Mouse (Mus musculus) G1E-ER4 (cell line): ENCODE measurements around the gene Hira. TPM values are rescaled to one million over a fixed set of nuclear protein-coding genes. Genes with fewer than 3 reads are reported as not detected.

Source experiments
- GATA1 ChIP-seq: IDR thresholded peaks from one replicate; pipeline ENCODE4 v1.8.0; 2012; ENCODE audit warnings: low read length, inconsistent platforms
- polyA plus RNA-seq: library from polyadenylated mRNA; stranded (reverse); fragments of >175 nt; gene quantifications from 2 replicates; pipeline ENCODE4 v1.2.3, GENCODE M21; 2012

The Hira gene
- 23.0 and 31.1 TPM in 2 replicates for polyA plus RNA-seq

DNA sequence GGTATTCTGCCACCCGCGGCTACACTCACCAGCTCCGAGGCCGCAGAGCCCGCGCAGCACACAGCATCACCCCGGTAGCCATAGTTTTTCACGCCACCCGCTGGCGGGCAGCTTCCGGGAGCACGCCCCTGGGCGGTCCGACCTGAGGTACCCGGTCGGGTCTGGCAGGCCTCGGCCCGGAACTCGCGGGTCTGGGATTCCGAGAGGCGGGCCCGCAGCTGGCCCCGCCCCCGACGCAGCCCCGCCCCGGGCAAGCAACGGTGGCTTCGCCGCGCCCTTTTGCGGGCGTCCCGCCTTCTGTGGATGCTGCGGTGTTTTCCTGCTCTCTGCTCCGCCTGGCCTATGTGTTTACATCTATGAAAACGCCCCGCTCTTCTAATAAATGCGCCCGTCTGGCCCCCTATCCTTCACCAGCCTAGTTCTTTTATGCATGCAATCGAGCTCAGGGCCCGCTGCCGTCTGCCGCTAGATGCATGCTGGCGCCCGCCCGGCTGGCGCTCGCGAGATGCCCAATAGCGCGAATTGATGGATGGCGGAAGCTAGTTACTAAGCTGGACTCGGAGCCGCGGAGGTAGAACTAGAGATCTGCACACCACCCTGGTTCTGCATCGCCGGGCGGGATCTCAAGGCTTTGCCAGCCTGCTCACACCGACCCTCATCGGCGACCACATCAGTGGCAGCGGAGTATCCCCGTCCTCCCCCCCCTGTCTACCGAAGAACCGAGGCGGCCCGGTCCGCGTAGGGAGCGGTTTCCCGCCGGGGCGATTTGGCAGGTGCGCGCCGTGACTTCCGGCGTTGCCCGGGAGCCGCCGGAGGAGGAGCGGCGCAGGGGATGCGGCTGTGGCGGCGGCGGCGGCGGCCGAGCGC, at the start of gene Hira, which contains the start of gene Mrpl40:
TSS of gene Hira (plus strand) at position 596 of the 867 bp plus-strand sequence.
TSS of gene Mrpl40 (minus strand) at position 421 of the 867 bp plus-strand sequence.
- no peak for TF ChIP-seq GATA1

DNA sequence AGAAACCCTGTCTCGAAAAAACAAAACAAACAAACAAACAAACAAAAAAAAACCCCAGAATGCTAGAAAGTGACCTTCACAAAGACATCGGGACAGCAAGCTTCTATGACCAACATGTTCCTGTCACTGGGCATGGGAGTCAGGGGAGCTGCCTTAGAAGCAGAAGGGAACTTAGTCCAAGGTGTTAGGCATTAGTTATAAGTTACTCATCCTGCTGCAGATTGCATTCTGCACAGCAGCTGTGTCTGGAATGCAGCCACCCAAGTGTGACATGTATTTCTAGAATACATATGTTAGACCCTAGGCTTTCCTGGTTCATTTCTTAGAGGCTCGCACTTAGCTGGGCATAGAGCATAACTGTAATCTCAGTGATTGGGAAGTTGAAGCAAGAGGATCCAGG, 48.2 kb upstream of the Hira start:
- no peak for TF ChIP-seq GATA1

DNA sequence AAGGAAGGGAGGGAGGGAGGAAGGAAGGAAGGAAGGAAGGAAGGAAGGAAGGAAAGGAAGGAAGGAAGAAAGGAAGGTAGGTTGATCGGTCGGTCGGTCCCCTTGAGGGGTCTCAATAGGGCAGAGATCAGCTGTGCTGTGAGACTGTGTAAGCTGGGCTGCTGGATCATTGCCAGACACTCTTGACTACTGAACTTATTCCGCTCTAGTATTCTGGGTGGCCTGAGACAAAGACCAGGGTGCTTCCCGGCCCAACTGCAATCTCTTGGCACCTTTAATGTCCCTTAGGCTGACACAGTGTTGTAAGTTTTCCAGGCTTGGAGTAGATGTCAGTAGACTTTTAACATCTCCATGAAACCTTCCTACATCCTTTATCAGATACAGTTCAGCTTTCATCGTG, 47.7 kb upstream of the Hira start:
- no peak for TF ChIP-seq GATA1

DNA sequence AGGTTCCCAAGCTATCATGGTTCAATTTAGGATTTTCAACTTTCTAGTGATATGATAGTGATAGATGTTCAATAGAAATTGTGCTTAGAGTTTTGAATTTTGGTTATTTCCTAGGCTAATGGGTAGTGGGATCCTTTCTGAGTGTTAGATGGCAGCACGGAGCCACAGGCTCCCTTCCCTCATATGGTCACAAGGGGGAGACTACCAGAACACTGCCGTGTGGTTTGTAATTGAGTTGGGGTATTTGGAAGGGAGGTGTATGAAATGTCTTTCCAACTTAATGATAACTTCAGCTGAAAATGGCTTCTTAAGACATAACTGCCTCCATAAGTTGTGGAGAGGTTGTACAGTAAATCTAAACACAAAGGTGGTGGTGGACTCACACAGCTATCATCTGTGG, 43.4 kb upstream of the Hira start:
- TF ChIP-seq GATA1 = no peak

DNA sequence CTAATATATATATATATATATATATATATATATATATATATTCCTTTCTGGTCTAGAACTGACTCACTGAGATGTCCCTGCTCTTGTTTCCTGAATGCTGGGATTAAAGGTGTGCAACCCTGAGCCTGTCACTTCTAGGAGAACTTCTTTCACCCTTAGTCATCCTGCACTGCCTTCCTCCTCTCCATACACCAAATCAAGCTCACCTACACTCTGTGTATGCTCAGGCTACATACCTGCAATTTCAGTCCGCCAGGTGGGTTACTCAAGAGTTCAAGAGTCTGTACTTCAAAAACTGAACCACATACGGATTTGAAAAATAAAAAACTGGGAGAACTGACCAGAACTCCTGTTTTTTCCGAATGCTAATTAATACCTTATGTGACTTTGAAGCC, 40.8 kb upstream of the Hira start:
- TF ChIP-seq GATA1 = no peak

DNA sequence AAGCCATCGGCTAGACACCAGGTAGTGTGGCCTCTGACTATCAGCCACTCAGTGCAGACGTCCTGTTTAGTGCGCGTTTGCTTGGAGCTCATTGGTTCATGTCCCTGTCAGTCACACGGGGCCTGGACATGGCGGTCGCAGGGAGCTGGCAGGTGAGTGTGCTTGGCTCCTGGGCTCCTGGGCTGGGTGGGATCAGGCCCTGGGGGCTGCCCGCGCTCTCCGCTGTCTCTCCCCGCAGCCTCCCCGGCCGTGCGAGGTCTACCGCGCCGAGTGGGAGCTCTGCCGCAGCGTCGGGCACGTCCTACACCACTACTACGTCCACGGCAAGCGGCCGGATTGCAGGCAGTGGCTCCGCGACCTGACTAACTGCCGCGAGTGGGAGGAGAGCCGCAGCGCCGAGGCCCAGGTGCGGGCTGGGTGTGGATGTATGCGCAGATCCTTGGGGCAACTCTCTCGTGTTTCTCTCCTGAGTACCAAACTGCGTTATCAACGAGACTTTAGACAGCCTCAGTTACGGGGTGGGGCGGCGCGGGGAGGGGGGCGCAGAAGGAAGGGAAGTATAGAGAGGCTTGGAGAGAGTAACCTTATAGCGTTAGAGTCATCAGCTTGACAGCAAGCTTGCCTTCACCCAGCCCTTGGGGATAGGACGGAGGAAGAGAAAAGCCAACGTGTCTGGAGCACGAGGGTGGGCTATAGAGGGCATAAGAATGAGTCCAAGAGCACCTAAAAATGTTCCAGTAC, 40.2 kb upstream of the Hira start, which contains the start of the genes 2510002D24Rik and Gm28539:
TSS of gene 2510002D24Rik (plus strand) at position 111 of the 741 bp plus-strand sequence.
TSS of gene Gm28539 (plus strand) at position 117 of the 741 bp plus-strand sequence.
- no peak for TF ChIP-seq GATA1

DNA sequence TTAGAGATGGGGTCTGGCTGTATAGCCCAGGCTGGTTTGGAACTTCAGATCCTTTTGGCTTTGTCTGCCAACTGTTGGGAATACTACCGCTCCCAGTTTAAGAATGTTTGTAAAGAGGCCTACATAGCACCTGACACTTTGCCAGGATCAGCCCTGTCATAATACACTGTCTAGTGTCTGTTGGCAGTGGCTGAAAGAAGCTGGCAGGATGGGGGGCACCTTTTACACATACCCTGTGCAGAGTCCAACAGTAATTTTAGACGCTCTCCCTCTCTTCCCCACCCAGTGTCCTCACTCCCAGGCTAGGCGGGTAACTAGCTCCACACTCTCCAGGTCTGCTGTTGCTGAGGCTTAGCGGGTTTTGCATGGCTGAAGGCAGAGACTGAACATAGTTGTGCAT, 38.5 kb upstream of the Hira start:
- no peak for TF ChIP-seq GATA1

DNA sequence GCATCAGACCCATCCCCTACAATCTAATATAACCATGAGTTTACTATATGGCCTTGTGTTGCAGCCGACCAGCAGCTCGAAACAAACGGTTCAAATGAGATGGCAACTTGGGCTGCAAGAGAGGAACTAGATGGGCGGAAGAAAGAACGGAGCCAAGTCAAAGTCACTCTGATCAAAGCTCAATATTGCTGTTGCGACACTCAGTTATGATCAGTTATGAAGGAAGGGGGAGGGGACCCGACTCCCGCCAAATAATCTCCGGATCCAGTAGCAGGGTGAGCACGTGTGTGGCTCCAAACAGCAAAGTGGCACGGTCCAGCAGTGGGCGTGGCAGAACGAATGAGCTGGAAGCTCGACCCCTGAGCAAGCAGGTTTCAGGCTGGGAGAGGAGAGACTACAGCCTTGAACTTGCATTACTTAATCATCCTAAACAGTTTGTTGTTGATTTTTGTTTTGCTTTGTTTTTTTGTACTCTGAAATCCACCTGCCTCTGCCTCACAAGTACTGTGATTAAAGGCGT, 30.5 kb upstream of the Hira start:
- TF ChIP-seq GATA1 = no peak

DNA sequence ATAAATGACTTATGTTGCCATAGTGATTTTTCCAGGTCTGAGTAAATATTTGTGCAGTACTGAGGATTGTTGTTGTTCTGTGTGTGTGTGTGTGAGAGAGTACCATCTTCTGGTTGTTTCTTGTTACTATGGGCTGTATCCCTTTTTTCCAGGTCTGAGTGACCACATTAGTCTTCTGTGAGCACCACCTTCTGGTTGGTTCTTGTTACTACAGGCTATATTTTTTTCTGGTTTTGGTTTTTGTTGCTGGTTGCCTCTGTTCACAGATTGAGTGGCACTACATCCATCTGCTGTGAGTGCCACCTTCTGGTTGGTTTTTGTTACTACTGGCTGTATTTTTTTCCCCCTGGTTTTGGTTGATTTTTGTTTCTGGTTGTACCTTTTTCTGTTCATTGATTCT, 18.3 kb upstream of the Hira start:
- no peak for TF ChIP-seq GATA1

DNA sequence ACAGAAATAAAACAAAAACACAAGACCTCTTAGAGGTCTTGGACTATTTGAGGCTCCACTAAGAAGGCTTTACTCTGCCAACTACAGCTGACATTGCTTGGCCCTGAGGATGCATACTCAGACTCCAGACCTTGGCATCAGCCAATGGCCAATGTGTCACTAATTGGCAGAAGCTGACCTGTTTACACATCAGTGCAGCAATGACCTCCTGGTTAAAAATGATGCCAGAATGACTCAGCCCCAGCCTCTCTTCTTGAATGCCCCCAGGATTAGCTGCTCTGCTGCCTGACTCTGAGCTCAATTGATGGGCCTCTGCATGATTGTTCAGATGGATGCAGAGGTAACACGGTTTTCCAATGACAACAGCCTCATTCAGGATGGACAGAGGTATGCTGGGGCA, 16.7 kb upstream of the Hira start:
- no peak for TF ChIP-seq GATA1

DNA sequence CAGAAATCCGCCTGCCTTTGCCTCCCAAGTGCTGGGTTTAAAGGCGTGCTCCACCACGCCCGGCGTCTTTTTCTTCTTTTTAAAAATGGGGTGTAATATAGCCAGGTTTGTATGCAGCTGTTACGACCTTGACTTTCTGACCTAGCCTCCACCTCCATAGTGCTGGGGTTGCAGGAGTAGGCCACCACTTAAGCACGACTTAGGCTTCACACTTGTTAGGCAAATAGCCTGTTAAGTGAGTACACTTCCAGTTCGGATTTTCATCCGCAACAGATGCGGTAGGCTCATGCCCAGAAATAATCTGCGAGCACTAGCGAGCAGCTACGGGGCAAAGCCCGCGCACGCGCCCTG, 771 bp upstream of the Hira start:
- TF ChIP-seq GATA1 = no peak

DNA sequence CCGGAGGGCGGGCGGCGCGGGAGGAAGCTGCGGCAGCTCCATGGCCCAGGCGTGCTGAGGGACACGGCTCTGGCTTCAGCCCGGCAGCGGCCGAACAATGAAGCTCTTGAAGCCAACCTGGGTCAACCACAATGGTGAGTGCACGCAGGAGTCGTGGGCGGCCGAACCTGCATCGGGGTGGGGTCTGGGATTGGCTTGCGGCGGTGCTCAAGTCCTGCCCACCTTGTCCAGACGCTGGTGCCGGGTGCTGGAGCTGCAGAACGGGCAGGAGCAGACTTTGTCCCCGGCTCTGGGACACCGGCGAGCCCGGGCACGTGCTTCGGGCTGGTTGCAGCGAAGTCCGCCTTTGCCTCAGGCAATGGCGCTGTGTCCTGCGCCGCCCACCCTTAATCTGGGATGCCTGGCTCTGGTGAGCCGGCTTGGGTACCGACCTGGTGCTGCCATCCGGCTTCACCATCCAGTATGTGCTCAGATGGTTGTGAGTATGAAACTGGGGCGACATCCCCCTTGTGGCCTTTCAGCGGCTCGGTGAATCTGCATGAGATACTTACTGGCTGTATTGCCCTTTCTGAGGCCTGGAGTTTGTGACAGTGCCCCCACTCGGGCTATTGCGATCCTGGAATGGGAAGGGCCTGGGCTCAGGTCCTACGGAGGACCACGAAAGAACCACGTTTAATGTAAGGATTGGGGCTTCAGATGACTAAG, 701 bp downstream of the Hira start:
- no peak for TF ChIP-seq GATA1

DNA sequence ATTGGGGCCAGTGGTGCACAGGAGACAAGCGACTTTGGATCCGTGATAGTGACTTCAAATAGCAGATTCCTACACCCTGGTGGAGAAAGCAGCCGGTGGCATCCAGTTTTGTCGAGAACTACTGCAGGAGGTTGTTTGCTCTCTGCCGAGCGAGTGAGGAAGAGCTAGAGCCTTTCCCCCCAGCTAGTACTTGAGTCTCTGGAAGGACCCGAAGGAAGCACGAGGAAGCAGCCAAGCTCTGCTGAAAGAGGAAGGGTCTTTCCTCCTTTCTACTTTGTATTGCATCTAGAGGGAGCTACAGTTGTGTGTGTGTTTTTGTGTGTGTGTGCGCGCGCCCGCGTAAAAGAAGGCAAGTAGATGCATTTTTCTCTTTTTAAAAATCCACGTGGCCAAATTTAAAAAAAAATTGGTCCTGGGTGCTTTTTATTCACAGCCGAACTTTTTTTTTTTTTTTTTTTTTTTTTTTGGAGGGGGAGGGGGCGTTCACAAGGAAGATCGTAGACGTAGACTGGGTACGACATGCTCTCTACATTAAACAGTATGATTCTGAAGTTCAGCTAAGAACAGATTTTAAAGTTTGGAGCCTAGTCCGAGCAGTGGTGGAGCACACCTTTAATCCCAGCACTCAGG, 1.4 kb downstream of the Hira start:
- TF ChIP-seq GATA1 = no peak

DNA sequence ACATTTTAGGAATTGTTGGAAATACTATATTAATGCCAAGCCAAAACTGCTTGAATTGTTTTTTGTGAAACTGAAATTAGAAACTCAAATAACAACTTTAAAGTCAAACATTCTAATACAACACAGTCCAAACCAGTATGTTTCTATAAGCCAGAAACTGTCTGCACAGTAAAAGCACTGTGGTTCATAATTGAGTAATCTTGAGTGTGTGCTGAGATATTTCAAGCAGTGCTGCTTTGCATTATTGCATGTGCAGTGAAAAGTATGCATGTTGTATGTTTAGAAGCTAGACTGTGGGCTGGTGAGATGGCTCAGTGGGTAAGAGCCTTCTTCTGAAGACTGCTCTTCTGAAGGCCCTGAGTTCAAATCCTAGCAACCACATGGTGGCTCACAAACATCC, 7.2 kb downstream of the Hira start:
- TF ChIP-seq GATA1 = no peak

DNA sequence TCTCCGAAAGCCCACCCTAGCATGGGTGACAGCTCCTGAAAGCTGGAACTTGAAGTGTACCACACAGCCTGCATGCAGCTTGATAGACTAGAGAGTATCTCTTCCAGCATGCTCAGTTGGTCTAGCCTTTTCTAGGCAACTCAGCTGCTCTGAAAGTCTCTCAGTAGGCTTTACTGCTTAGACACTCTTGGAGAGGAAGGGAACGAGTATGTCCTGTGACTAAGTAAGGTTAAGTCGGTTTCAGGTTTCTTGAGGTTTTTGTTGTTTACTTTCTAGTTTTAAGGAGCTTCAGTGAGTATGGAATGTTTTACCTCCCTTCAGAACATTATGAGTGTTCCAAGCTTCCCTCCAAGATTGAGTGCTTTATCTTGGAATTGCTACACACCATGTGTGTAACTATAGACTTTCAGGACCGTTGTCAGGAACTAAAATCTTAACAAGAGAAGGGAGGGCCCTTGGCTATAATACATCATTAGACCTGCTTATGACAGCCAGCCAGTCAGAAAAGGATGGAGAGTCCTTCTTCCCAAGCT, 17.1 kb downstream of the Hira start:
- TF ChIP-seq GATA1 = no peak

DNA sequence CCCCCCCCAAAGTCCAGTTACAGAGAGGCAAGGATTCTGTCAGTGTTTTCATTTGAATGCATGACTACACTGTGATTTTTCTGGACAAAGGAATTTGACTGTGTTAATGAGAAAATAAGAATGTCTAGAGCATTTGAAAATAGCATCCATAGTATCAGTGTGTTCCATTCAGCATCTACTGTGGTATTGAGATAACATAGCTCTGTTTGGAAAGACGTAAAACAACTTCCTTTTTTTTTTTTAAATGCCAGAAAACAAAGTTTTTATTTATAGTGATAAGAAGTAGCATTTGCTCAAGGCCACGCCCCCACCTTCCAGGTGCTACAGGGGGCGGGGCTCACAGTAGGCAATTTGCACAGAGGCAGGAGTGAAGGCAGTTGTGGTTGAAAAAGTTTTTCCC, 18.4 kb downstream of the Hira start:
- no peak for TF ChIP-seq GATA1
